Mouse (Mus musculus) ES-Bruce4 (cell line): Measurements from ENCODE around the gene Usp48. TPM values are rescaled to one million over a fixed set of nuclear protein-coding genes. Genes with fewer than 3 reads are reported as not detected.

ENCODE experiments used
- H3K27ac ChIP-seq: 2 replicates; pipeline ENCODE4 v1.5.1; 2012; ENCODE audit warnings: low read length, inconsistent platforms; ENCODE audit not compliant: insufficient read depth
- H3K27me3 ChIP-seq: 2 replicates; pipeline ENCODE4 v1.6.1; 2012; ENCODE audit warnings: mild to moderate bottlenecking, low read length, inconsistent platforms; ENCODE audit not compliant: control insufficient read depth, poor library complexity, insufficient read depth, severe bottlenecking
- H3K36me3 ChIP-seq: 2 replicates; pipeline ENCODE4 v1.6.1; 2012; ENCODE audit warnings: inconsistent platforms, mild to moderate bottlenecking, low read length, moderate library complexity; ENCODE audit not compliant: control insufficient read depth, poor library complexity, insufficient read depth, severe bottlenecking
- H3K4me1 ChIP-seq: one replicate; pipeline ENCODE4 v1.8.1; 2011; ENCODE audit warnings: low read length; ENCODE audit not compliant: control insufficient read depth, insufficient read depth
- H3K4me3 ChIP-seq: 2 replicates; pipeline ENCODE4 v1.5.1; 2011; ENCODE audit warnings: low read depth, mild to moderate bottlenecking, low read length
- H3K9ac ChIP-seq: 2 replicates; pipeline ENCODE4 v1.6.1; 2012; ENCODE audit warnings: low read depth, mild to moderate bottlenecking, inconsistent platforms; ENCODE audit not compliant: poor library complexity, severe bottlenecking
- H3K9me3 ChIP-seq: replicated peaks from 2 replicates; pipeline ENCODE4 v1.6.1; 2012; ENCODE audit warnings: mild to moderate bottlenecking, low read length, inconsistent platforms; ENCODE audit not compliant: control insufficient read depth, poor library complexity, insufficient read depth, severe bottlenecking
- CTCF ChIP-seq: IDR thresholded peaks from one replicate; pipeline ENCODE4 v1.8.1; 2011; ENCODE audit warnings: low read depth, low read length
- EP300 ChIP-seq: IDR thresholded peaks from 2 replicates; pipeline ENCODE4 v1.6.1; 2011; ENCODE audit warnings: low read depth, low read length; ENCODE audit not compliant: insufficient read depth
- POLR2A ChIP-seq: IDR thresholded peaks from one replicate; pipeline ENCODE4 v1.8.1; 2011; ENCODE audit warnings: low read length; ENCODE audit not compliant: insufficient read depth
- polyA plus RNA-seq: library from polyadenylated mRNA; stranded (reverse); fragments of >200 nt; gene quantifications from 2 replicates; pipeline ENCODE4 v1.2.4, GENCODE M21; 2011; ENCODE audit warnings: low read depth; ENCODE audit not compliant: missing spikeins, insufficient read depth, insufficient read length

Usp48 gene
- polyA plus RNA-seq, 1 experiment = 401 TPM

GRCm38 (mm10) chr4:137664980-137665675 is 71.6 kb downstream of the Usp48 start:
- H3K4me1 ChIP-seq = no peaks in the 10 kb centered on the region
- no peak overlapping the region for H3K27ac ChIP-seq
- no peaks in the 10 kb centered on the region for H3K27me3 ChIP-seq

GRCm38 (mm10) chr4:137665791-137666190 is 72.2 kb downstream of the Usp48 start:
- H3K9ac ChIP-seq = no peak overlapping the region
- no peak overlapping the region for H3K4me3 ChIP-seq
- H3K36me3 ChIP-seq = no peaks in the 10 kb centered on the region
- TF ChIP-seq EP300 (no peak), CTCF (no peak), POLR2A (no peak)
- no peaks in the 10 kb centered on the region for H3K9me3 ChIP-seq
- H3K4me1 ChIP-seq = no peaks in the 10 kb centered on the region
- no peak overlapping the region for H3K27ac ChIP-seq
- H3K27me3 ChIP-seq = no peaks in the 10 kb centered on the region

More at GRCm38 (mm10) chr4:137664980-137665675, 71.6 kb downstream of the Usp48 start:
- H3K4me3 ChIP-seq = peak overlapping the region; percentile 65
- H3K9ac ChIP-seq = peak overlapping the region; percentile 52
- no peaks in the 10 kb centered on the region for H3K36me3 ChIP-seq
- no peak for TF ChIP-seq EP300
- no peak for TF ChIP-seq CTCF
- no peak for TF ChIP-seq POLR2A
- no peaks in the 10 kb centered on the region for H3K9me3 ChIP-seq

GRCm38 (mm10) chr4:137666283-137666957 is 72.9 kb downstream of the Usp48 start:
- Histone ChIP-seq H3K9me3 (no peaks in the 10 kb centered on the region), H3K27ac (no peak overlapping the region), H3K27me3 (no peaks in the 10 kb centered on the region), H3K36me3 (no peaks in the 10 kb centered on the region), H3K4me3 (no peak overlapping the region), H3K9ac (no peak overlapping the region), H3K4me1 (no peaks in the 10 kb centered on the region)
- no peak for TF ChIP-seq POLR2A
- TF ChIP-seq EP300 = no peak

GRCm38 (mm10) chr4:137666958-137667345 is 73.4 kb downstream of the Usp48 start:
- no peak overlapping the region for H3K9ac ChIP-seq
- H3K9me3 ChIP-seq = no peaks in the 10 kb centered on the region
- H3K4me3 ChIP-seq = no peak overlapping the region
- no peaks in the 10 kb centered on the region for H3K4me1 ChIP-seq
- TF ChIP-seq EP300 (no peak), POLR2A (no peak), CTCF (no peak)
- no peak overlapping the region for H3K27ac ChIP-seq
- no peaks in the 10 kb centered on the region for H3K27me3 ChIP-seq
- no peaks in the 10 kb centered on the region for H3K36me3 ChIP-seq

GRCm38 (mm10) chr4:137667747-137668146 is 74.2 kb downstream of the Usp48 start:
- Histone ChIP-seq H3K4me1 (no peaks in the 10 kb centered on the region), H3K27ac (no peak overlapping the region), H3K27me3 (no peaks in the 10 kb centered on the region), H3K9ac (no peak overlapping the region), H3K4me3 (no peak overlapping the region), H3K9me3 (no peaks in the 10 kb centered on the region), H3K36me3 (no peaks in the 10 kb centered on the region)
- TF ChIP-seq POLR2A (no peak), CTCF (no peak), EP300 (no peak)

GRCm38 (mm10) chr4:137671711-137672500 is 78.4 kb downstream of the Usp48 start:
- TF ChIP-seq EP300 (no peak), CTCF (no peak), POLR2A (no peak)
- Histone ChIP-seq H3K9ac (no peak overlapping the region), H3K9me3 (no peaks in the 10 kb centered on the region), H3K27ac (no peak overlapping the region), H3K27me3 (no peaks in the 10 kb centered on the region), H3K4me1 (no peaks in the 10 kb centered on the region), H3K36me3 (no peaks in the 10 kb centered on the region), H3K4me3 (no peak overlapping the region)
